Mouse (Mus musculus) NIH3T3 (cell line): Measurements from ENCODE around the gene Kansl2.

Experiments used
- DNase-seq: peaks from one replicate; pipeline ENCODE4 v3.0.0-alpha.2; 2012; ENCODE audit warnings: low read depth

Kansl2 gene

DNA sequence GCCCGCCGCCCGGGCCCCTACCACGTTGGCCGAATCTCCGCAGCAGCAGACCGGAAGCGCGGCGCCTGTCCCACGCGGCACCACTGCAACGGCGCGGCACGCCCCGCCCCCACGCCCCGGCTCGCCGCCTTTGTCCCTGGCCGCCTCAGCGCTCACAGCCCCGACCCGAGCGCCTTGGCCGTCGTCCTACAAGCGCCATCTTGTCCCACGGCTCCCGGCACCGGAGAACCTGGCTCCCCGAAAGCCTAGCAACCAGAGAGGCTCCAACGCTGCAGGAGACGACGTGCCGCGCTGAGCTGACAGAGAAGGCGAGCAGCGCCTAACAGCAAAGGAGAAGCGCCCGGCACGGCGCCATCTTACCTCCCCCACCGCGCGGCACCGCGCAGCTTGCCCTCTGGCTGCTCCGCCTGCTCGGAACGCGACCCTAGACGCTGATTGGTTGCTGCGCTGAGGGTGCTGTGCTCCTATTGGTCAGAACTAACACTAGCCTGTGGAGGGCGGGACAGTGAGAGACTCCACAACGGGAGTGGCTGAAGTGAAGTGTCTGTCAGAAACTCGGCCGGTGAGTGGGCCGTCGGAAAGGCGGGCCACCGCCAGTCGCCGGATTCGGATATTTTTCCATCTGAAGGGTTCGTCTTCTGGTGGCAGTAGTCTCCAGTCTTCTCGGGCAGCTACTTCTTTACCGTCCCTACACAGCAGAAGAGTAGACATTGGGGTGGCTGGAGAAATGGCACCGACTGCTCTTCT is at the start of gene Kansl2:
Gene Kansl2, minus strand, starts transcription at position 384 of the 747 bp plus-strand sequence.
- DNase-seq = peak; percentile 99

DNA sequence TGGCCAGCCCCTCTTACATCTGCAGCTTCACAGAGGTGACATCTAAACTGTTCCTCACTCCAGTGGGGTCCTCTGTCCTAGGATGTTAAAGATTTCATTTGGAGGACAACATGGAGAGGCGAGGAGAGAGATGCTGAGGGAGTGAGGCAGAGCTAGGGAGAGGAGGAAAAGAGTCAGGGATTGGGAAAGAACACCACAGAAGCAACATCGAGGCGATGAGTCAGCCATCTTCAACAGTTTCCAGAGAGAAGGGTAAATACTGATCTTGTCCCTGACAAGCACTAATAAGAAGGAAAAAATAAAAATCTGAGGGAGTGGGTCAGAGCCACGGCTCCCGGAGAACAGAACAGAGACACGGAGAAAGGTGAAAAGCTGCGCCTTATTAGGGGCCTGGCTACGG is 48.9 kb upstream of the Kansl2 start:
- DNase-seq = peak; percentile 80

DNA sequence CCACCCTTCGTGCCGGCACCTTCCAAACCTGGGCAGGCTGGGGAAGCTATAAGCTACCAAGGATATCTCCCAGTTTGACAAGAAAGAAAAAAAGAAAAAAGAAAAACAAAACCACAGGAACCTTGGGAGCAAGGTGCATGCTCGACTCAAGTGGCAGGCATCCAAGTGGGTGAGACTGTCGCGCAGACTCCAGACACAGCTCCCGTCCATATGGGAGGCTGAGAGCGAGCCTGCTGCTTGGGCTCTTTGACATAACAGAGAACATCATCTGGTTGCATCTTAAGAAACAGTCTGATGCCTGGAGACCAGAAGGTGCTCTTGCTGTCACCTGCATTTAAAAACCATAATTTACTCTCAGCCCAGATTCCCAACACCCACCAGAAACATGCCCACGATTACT is 48.3 kb upstream of the Kansl2 start:
- peak; percentile 45 for DNase-seq

DNA sequence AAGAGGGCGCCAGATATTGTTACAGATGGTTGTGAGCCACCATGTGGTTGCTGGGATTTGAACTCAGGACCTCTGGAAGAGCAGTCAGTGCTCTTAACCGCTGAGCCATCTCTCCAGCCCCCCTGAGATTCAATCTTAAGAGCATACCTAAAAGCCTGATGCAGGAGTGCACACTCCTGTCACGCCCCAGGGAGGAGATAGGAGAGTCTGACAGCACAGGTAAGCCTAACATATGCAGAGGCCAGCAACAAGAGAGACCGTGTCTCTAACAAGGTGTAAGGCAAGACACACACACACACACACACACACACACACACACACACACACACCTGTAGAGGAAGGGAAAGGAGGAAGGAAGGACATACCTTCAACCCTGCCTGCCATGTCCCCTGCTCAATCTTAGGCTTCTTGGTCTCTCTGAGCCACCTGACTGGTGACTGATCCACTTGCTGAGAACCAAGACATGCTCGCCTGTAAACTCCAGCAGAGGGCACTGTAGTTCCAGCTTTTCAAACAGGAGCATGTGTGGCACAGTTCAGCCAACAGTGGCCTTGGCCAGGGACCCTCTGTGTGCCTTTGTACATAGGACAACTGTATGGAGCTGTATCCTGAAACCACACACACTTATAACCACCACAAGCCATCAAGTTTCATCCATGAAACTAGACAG is 45.9 kb upstream of the Kansl2 start:
- DNase-seq = peak; percentile 92

DNA sequence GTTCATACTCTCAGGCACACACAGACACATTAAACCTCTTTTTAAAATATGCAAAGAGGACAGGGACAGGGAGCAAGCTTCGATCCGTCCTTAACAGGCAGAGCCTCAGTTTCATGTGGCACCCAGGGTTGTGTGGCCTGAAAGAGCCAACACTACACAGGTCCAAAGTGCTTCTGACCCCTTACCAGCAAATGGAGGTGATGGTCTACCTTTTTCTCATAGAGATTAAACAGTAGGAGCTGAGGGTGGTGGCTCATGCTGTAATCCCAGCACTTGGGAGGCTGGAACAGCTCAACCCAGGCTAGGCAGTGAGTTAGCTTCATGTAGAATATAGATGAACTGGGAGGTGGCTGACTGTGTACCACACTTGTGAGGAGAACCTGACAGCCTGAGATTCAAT is 45.2 kb upstream of the Kansl2 start:
- no peak for DNase-seq

DNA sequence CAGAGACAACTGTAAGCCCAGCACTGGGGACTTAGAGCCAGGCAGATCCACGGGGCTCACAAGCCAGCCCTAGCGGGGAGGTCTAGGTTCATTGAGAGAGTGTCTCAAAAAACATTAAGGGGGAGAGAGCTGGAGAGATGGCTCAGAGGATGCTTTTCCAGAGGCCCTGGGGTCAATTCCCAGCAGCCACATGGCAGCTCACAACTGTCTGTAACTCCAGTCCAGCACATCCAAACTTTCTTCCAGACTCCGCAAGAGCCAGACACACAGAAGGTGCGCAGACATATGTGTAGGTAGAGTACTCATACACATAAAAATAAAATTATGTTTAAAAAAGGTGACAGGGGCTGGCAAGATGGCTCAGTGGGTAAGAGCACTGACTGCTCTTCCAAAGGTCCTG is 39.2 kb upstream of the Kansl2 start:
- DNase-seq = no peak

DNA sequence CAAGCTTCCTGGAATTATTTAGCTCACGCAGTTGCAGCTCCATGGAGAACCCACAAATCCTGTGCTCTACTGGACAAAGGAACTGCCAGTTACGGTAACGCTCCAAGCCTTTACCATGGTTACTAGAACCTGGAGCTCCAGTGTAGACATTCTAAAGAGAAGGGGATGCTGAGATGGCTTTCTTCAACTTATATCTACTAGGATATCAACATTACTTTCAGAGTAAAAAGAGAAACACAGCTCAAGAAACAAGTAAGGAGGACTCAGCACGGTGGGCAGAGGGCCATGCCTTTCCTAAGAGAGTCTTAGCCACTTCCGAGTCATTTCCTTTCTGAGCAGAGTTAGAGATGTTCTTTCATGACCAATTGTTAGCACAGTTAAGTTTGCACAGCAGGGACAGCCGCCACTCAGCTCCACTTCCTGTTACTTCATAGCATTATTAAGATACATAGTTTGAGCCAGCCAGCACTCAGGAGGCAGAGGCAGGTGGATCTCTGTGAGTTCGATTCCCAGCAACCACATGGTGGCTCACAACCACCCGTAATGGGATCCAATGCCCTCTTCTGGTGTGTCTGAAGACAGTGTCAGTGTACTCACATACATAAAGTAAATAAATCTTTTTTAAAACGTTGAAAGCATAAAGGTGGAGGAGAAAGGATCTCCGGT is 36.9 kb upstream of the Kansl2 start, which contains the start of the genes Ccnt1 and 4930415O20Rik:
Gene Ccnt1, minus strand, starts transcription at position 51 of the 666 bp plus-strand sequence.
Gene 4930415O20Rik, plus strand, starts transcription at position 132 of the 666 bp plus-strand sequence.
- peak; percentile 20 for DNase-seq

DNA sequence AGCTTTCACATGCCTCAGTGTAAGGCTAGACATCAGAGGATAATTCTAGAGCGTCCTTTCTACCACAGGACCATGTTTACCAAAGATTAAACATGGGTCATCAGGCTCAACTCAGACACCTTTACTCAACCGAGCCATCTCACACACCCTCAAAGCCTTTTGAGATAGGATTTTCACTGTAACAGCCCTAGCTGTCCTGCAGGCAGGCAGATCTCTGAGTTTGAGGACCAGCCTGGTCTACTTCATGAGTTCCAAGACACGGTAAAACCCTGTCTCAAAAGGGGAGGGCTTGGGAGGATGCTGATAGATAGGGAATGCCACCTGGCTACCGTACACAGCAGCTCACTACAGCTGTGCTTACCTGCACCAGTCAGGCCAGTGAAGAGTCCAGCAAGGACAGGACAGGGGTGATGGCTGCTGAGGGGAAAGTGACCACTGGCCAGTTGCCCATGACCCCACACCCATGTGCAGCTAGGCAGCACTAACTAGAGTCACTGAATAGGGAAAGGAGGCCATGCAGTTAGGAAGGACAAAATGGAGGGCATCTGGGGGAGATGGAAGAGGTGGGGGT is 35.8 kb upstream of the Kansl2 start:
- no peak for DNase-seq

DNA sequence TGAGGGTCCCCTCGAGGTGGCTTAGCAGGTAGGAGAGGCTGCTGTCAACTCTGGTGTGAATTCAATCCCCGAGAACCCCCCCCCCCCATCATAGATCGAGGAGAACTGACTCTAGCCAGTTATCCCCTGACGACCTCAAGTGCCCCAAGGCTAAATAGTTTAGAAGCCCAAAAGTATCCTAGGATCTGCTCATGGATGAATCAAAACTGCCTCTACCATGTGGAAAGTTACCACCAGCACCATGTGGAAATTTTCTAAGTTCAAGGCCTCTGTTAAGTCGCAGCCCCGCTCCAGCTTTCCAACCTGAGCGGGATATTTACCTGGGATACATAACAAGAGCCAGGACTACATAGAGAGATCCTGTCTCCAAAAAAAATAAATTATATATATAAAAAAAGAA is 35.2 kb upstream of the Kansl2 start:
- peak; percentile 13 for DNase-seq

DNA sequence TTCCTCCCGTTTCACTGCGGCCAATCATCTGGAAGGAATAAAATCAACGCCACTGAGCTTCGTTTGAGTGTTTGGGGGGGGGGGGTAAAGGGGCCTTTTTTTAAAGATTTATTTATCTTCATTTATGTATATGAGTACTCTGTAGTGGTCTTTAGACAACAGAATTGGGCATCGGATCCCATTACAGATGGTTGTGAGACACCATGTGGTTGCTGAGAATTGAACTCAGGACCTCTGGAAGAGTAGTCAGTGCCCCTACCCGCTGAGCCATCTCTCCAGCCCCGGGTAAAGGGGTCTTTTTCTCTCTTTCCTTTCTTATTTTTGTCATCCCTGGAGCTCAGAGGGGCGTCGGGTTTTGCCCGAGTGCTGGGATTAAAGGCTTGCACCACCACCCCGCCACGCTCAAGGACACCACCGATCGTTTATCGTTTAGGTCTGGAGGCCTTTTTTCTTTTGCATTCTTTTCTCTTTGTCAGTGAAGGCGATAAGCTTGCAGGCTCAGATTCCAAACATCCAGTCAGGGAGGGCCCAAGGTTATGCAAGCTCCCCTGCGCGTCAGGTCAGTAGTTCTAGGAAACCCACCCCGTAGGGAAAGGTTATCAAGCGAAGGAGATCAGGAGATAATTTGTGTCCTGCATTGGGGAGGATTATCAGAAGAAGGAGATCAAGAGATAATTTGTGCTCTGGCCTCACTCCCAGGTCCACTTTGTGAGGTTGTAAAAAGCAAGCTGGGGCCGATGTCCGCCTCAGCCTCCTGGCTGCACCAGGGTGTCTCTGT is 34.4 kb upstream of the Kansl2 start:
- peak; percentile 49 for DNase-seq

DNA sequence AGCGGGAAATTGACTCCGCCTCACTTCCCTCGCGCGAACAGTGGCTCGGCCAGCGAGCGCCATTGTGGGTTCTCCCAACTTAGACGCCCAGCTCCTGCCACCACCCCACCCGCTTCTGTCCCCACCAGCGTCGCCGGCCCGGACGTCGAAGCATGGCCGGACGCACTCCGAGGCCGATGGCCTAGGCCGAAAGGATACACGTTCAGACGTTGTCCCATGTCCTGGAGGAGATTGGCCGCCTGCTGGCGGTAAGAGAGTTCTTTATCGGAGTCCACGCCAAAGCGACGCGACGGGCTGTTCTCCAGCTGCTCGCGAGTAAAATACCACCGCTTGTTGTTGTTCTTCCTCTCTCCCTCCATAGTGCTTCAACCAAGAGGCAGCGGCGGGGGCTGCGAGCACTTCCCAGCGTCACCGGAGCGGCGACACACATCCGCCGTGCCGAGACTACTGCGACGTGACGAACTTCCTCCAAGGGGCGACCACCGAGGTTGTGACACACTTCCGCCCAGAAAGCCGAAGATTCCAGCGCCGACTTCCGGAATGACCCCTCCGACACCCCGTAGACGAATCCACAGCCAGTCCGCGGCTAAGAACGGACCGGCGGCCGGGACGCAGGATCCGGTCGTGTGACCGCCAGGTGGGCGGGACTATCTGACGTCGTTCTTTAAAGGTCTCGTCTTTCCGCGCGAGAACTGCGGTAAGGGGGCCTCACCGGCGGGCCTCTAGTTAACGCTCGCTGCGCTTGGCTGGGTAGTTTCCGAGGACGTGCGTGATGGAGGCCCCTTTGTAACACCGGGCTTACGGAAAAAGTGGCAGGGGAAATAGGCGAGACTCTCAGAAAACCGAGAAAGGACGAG is 33.4 kb upstream of the Kansl2 start:
- peak; percentile 100 for DNase-seq

DNA sequence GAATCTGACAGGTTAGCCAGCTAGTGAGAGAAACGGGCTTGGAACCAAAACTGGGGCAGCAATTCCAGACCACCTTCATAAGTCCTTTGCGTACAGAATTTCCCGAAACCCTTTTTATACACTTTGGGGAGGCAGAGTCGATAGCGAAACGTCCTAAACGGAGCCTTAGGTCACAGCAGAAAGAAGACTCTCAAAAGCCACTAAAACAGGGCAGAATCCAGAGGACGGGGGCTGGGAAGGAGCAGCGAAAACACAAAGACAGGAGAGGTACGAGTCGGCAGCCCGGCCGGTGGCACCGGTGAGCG is 32.9 kb upstream of the Kansl2 start:
- no peak for DNase-seq

DNA sequence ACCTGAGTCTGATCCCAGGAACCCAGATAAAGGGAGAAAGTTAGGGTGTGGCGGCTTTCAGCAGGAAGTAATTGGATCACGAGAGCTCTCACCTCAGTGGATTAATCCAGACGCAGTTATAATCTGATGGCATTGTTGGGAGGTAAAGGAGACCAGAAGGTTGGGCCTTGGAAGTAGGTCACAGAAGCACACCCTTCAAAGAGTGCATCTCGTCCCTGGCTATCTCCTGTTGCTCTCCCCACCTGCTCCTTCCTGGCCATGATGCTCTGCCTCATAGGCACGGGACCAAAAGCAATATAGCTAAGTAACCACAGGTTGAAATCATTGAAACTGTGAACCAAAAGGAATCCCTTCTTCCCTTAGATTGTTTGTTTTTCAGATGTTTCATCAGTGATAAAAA is 23.1 kb upstream of the Kansl2 start:
- DNase-seq = no peak

DNA sequence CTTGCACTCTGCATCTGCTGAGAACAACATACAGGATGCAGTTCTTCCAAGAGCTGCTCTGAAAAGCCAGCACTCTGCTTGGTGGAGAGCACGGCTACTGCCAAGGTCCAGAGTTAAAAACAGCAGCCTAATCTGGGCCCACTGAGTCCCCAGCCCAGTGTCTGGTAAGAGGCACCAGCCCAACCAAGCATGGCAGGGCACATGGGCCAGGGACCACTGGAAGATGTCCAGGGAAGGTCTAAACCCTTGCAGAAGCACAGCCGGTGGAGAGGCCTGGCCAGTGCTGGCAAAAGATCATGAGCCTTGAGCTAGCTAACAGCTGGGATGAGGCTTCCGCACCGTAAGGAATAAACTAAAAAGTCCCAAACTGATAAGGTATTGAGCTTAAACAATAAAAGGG is 21.8 kb upstream of the Kansl2 start:
- no peak for DNase-seq

DNA sequence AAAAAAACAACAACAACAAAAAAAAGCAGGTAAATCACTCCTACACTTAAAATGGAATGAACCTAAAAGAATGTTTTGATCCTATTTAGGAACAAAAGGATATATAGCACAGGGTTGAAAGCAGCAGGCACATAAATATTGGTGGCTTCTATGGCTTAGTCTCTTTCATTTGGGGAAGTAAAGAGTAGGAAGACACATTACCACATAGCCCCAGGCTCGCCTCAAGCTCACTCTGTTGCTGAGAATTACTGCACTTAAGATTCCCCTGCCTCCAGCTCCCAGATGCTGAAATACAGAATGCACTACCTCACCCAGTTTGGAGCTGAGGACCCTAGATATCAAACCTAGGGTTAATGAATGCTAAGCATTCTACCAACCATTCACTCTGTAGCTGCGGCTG is 18.7 kb upstream of the Kansl2 start:
- no peak for DNase-seq

DNA sequence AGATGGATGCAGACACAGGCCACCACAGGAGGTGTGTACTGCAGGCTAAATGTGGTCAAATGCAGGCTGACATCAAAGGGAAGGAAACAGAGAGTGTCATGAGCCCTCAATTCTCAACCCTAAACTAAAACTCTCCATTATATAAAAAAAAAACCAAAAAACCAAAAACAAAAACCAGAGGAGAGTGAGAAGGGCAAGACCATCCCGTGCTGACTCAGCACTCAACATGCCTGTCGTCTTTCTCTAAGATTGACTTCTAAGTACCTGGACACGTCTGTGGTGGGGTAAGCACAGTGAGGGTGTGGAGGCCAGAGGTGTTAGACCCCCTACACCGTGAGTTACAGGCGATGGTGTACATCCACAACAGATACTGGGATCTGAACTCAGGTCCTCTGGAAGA is 12.8 kb upstream of the Kansl2 start:
- no peak for DNase-seq

DNA sequence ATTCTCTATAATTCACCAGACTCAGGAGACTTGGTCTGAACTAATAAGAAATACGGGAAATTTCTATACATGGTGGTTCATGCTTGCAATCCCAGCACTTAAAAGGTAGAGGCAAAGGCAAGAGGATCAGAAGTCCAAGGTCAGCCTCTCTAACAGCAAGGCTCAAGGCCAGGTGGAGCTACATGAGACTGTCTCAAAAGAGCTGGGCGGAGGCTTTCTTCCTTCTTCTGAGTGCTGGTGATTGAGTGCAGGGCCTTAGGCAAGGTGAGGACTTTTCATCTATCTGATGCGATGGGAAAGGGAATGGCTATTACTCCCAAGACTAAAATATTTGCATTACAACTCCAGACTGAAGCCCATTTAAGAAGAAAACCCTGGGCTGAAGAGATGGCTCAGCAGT is 11.1 kb upstream of the Kansl2 start:
- DNase-seq = no peak

DNA sequence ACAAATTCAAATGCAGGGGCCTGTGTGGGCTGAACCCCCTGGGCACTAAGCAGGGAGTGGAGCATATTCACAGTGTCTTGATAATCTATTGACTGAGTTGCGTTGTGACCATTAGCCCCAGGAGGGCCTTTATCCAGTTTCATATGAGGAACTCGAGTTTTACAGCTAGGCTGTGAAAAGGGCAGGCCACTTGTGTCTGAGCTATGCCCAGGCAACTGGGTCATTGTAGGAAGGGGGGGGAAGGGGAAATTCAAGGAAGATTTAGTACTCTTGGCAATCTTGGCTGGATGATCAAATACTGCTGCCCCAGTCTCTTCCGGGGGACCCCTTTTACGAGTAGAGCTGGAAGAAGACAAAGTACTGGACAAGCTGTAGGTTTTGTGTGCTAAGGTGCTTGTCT is 9.3 kb upstream of the Kansl2 start:
- no peak for DNase-seq

DNA sequence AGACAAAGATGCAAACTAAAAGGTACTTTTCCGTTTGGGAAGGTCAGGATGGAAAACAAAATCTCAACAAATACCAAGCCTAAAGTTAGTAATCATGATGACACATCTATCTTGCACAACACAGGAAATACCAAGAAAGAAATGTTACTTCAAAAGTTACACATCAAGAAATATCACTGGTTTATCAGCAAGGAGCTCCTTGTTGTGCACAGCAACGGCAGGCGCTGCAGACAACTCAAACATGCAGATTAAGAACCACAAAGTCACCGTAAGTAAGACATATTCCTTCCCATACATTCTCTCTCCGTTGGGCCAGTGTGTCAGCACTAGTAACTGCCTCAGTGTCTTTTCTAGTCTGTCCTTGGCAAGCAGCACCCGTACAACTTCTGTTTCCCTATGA is 7.0 kb upstream of the Kansl2 start:
- peak; percentile 60 for DNase-seq

DNA sequence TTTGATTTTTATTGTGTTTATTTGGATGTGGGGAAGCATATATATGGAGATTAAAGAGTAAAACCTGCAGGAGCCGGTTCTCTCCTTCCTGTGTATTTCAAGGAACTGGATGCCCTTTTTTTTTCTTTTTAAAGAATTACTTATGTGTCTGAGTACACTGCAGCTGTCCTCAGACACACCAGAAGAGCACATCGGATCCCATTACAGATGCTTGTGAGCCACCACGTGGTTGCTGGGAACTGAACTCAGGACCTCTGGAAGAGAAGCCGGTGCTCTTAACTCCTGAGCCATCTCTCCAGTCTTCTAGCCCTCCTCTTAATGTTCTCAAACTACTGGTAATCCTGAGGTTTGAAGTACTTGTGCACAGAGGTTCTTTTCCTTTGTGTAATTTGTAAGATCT is 3.9 kb upstream of the Kansl2 start:
- DNase-seq = no peak

DNA sequence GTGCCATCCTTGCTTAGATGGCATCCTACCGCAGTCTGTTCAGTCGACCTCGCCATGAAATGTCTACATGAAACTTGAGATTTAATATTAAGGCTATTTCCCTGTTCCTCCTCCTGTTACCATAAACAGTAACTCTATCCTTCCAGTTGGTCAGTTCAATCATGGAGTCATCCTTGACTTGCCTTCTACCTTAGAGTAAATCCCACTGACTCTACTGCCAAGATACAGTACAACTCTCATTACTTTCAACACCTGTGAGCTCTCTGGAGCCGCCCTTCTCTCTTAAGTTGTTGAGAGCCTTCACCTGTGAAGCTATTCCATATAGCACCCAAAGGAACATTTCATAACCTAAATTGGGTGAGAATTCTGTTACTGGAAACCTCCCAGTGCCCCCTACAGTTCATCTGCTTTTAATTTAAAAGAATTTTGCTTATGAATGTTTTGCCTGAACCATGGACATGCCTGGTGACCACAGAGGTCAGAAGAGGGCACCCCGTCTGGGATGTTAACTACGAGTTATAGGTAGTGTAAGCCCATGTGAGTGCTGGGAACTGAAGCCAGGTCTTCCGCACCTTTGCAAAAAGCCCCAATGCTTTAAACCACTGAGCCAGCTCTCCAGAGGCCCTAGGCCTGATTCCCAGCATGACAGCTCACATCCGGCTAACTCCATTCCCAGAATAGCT is 2.9 kb upstream of the Kansl2 start:
- DNase-seq = peak; percentile 70
